Mouse (Mus musculus): Measurements from ENCODE around the gene St8sia1.

Gene St8sia1

DNA sequence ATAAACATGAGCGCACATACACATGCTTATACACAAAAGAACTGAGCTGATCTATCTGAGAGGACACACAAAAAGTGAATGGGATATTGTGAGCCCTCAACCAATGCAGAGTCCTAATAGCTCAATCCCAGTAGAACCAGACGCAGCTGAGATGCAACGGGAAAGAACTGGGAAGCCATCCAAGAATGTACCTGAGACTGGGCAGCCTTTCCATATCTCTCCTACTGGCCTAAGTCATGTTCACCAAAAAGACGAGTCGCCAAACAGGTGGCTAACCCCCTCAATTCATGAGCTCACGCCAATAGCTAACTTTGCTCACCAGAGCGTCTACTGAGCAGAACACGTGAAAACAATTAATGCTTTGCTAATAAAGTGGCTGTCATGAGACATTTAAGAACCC is 20.8 kb downstream of the St8sia1 start:
- peak; percentile 63 to 75 for DNase-seq

DNA sequence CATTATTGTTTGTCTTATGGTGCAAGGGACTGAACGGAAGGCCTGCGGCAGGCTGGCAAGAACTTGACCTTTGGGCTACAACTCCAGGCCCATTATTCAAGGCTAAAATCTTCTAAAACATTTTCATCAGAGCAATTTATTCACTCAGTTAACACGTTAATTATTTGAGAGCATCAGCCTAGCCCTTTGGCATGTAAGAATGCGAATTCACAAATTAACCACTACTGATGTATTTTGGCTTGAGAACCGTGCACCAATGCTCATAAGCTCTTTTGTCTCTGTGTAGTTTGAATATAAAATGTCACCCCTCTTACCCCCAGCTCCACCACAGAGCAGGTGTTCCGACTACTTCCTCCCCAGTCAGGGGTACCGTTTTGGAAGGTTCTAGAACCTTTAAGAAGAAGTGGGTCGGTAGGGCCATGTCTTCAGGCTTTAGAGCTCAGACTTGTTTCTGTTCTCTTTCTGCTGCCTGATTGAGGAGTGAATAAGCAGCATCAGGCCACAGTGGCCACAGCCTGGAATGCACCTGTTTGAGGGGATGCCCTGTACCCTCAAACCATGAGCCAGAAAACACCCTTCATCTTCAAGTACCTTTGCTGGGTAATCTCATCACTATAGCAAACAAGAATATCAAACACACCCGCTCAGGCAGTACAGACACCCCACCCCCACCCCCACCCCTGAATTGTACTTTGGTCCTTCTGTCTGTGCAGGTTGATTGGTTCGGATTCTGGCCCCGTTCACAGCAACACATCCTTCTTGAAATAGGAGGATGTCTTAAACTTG is 22.5 kb downstream of the St8sia1 start:
- DNase-seq: no peak

DNA sequence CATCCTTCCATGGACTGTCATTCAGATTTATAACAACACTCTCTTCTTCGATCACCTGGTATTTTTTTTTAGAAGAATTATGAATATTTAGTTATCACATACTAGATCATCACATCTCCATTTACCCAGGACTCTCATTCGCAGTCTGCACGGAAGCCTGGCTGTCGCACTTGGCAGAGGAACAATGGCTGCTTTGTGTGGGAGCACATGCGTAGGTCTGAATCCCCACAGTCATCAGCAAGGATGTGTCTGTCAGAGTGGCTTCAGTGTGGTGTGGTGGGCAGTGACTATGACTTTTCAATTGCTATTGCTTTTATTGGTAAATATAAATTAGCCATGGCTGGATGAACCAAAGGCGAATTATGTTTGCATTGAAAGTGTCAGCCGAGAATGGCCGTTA is 23.2 kb downstream of the St8sia1 start:
- DNase-seq: peak; percentile 54 to 68

DNA sequence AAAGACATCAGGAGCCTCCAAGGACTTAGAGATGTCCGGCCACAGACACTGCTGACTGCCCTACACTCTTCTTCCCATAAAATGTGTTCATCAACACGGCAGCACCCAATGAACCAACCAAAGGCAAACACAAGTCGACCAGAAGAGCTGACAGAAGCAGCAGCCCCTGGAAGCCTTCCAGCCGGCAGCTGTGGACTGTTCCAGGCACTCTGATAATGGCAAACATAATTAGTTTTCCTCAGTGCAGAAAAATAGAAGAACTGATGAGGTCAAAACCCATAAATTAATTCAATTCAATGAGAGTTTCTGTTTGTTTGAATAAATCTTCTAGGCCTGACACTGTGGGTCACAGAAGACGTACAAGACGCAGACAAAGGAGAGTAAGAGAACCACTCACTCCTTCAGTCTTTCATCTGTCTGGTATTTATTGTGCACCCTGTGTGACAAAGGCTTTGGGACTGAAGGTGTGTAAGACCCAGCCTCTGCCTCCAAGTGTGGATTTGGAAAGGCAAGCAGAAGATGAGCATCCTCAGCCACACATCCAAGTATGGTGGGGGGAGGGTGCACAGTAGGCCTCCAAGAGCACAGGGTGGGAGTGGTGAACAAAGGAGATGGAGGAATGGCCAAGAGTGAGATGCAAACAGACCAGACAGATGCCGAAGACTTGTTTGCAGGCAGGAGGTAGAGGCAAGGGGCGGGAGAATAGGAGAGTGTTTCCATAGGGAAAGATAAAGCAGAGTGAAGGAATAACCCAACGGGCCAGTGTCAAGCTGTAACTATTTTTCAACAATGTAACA is 25.5 kb downstream of the St8sia1 start:
- peak; percentile 69 to 78 for DNase-seq

DNA sequence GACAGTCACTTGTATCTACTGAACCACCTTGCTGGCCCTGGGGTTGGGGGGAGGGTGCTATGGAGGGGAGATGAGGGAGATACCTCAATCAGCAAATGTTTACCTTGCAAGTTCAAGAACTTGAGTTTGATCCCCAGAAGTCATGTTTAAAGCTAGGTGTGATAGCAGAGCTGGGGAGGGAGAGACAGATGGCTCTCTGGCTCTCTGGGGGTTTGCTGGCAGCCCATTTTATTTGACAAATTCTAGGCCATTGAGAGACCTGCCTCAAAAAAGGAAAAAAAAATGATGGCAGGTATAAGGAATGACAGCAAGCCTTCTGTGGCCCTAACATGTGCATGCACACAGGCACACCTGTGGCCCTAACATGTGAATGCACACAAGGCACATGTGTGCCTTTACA is 26.2 kb downstream of the St8sia1 start:
- DNase-seq: peak; percentile 42 to 61

DNA sequence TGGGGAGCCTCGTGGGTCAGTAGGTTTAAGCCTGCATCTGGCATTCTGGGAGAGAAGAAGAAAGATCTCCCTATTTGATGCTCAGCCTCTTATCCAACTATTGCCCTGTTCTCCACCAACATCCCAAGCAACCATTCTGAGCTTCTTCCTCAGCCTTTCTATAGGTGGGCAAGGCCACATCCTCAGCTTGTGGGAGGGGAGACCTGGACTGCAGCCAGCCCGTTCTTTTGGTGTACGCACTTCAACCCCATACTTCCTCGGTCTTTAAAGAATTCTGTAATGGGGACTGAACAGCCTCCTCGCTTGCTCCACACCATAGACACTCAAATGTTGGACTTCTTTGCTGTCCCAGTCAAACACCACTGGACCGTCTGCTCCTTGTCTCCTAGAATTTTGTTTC is 31.7 kb downstream of the St8sia1 start:
- no peak for DNase-seq

DNA sequence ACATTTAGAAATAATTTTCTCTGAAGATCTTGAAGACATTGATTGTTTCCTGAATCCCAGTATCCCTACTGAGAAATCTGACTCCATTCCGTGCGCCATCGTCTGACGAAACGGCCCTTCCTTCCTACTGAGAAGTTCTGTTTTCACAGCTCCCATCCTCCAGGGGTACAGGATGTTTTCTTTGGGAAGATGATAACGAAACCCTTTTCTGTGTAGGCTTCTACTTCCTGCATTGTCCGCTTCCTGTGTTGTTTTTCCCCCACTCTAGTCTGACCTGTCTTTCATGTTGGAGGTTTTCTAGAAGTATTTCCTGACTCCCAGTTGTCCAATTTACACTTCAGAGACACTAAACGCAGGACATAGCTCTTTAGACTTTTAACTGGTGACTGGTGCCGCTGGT is 32.1 kb downstream of the St8sia1 start:
- DNase-seq: no peak

DNA sequence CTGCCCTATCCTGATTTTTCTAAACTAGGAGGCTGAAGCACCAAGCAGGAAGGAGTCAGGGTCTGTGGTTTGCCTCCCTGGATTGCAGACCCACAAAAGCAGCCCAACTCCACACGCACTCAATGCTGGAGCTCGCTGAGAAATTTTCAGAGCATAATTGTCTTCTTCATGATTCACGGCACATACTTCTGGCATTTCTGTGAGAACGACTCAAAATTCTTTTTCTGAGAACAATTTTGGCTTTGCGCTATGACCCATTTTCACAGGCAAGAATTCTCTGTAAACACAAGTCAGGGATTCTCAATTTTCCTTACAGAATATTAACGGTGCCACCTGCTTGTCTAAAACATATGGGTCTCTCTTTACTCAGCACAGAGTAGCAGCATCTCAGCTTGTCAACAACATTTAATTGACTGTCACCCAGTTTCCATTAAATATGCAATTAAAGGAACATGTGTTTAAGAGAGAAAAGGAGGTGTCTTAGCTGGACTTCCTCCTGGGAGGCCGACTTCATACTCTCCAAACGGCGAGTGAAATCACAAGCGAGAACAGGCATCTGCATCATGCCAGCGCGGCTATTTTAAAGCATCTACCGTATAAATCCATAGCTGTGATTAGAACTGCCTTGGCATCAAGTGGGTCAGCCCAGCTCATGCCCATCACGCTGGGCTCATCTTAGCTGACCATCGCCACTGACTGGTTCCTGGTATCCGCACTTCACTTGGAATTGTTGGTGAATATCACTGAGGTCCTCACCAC is 35.5 kb downstream of the St8sia1 start:
- no peak for DNase-seq

DNA sequence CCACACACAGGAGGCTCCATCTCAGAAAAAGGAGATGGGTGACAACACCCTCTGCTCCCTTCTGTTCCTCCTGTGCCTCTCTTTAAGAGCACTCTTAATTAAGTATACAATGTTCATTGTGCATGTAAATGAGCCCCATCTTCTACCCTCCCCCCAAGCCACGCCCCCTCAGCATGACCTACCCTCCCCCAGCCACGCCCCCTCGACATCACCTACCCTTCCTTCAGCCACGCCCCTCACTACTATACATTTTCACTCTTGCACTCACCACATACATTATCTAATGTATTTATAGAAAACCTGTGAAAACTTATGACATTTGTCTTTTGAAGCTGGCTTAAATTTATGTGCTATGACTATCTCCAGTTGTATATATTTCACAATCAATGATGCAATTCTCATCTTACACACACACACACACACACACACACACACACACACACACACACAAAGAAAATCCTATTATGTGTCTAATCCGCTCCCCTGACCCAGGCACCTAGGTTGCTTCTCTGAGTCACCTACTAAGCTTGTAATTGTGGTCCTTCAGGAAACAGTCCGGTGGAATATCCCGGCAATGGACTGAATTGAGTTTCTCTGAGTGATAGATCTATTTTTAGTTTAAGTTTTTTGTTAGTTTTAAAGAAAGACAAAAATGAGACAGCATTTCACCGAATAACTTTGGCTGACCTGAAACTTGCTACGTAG is 37.2 kb downstream of the St8sia1 start:
- no peak for DNase-seq

DNA sequence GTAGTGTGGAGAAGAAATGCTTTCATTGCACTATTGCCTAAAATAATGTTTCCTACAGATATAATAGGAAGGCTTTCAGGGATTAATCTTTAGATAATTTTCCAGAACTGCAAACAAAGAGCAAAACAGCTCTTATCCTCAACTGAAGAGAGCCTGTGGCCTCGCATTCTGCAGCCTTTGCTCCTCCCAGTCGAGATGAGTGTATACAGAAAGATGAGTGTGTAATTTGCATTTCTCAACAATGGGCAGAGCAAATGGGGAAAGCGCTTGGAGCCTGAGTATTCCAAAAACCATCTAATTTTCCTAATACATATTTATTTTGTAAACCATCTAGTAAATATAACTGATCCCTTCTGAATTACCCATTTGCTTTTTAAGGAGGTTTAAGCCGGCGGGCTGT is 38.3 kb downstream of the St8sia1 start:
- DNase-seq: no peak

DNA sequence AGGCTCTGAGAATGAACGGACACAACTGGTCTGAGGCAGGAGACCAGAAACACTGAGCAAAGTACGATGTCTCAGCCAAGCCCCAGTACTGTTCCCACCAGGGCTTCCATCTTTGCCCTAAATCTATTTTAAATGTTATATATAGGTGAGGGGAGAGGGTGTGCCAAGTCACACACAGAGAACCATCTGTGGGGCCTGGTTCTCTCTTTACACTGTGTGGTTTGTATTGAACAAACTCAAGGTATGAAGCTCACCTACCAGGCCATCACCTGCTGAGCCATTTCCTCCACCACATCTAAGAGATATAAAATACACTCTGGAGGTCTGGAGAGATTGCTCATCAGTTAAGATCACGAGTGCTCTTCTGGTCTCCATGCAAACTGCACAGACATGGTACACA is 38.9 kb downstream of the St8sia1 start:
- peak in 1 of 2 experiments; percentile 61 for DNase-seq

DNA sequence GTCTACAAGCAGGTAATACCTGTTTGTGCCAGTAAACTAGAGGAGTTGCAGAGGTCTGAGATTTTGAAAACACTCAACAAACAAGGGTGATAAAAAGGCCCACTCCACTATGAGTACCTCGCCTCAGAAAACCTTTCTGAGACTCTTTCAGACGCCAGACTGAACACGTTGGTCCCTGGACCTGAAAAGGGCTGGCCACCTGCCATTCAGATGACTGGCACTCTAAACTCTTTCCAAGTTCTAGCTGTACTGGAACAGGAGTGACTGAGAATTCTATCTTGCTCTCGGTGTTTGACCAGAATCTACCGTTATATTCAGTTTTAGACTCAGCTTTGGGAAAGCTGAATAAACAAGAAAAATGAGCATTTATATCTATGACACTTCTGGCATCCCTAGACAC is 43.4 kb downstream of the St8sia1 start:
- peak; percentile 81 to 84 for DNase-seq

DNA sequence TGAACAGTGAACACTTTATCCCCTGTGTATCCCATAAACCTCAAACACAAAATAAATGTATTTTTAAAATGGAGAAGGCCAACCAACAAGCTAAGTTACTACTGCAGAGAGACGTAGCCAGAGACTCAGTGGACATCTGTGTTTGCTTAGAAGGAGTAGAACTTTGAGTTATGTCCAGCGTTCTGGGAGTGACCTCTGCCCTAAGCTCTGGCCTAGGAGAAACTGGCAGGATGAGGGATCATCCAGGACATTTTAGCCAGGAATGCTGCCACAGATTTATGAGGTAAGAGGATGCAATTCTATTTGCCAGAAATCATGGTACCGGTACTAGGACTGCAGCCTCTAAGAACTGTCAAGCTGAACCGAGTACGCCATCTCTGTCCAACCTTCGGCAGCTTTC is 45.6 kb downstream of the St8sia1 start:
- DNase-seq: no peak

DNA sequence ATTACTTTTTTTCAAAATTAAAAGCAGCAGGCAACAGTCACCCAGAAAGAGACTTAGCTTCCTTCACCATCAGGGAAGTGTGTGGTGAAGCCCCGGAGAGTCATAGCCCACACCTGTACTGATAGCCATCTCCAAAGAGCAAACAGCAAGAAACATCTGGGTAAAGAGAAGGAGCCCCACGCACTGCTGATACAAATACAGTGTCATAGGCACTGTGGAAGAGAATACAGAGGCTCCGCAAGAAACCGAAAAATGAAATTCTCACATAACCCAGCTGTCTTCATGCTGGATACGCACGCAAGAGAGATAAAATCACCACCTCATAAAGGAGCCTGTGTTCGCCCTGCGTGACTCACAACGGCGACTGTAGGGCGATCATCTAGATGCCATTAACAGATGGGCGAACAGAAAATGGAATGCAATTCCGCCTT is 46.8 kb downstream of the St8sia1 start:
- no peak for DNase-seq

DNA sequence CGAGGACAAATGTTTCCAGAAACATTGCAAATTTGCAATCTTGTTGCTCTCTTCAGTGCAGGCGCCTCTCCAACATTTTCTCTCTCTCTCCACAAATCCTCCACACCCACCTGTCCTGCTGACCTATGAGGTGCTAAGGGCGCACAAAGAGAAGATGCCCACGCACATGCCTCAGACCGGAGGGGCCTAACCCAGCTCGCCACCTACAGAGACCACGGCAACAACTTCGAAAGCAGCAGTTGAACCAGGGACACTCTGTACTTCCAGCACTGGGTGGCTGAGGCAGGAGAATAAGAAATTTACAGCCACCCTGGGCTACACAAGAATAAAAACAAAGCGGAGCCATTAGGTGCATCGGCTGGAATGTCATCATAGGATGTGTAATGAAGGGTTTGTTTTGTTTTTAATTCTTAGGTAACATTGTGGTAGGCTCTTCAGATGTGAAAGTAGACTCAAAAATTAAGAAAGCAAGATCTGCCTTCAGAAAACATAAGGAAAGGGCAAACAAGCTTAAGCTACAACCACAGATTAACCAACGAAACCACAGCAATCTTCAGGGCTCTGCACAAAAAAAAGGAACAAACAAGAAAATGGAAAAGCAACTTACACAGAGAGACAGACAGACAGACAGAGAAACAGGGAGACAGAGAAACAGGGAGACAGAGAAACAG is 47.8 kb downstream of the St8sia1 start:
- no peak for DNase-seq

DNA sequence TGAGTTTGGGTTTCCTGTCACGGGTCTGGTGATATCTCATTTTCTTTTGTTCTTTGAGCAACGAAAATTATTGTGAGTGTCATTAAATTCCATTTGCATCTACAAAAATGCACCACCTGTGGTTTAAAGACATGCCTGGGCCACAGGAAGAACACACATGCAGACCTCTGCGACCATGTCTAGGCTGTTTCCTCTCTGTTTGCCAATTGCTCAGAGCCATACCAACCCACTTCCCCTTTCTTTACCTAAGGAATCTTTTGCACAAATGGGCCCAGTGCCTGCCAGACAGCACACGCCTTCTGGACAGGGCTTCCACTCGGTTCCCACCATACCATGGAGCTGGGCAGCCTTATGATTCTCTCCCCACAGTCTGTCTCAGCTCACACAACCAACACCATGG is 48.8 kb downstream of the St8sia1 start:
- no peak for DNase-seq

DNA sequence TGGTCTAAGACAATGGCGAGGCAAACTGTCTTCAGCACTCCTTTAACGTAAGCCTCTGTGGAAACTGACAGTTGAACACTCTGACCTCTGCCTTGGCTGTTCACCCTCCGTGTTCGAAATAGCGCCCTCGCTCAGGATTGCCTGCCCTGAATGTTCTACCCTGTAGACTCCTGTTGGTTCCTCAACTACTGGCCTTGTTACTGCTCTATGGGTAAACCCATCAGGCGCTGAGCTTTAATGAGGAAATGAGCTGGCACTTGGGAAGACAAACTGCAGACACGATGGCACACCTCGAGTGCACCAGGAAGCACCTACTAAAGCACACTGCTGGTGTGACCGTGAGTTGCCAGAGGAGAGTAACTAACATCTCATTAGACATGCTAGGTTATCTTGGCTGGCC is 49.6 kb downstream of the St8sia1 start:
- no peak for DNase-seq

DNA sequence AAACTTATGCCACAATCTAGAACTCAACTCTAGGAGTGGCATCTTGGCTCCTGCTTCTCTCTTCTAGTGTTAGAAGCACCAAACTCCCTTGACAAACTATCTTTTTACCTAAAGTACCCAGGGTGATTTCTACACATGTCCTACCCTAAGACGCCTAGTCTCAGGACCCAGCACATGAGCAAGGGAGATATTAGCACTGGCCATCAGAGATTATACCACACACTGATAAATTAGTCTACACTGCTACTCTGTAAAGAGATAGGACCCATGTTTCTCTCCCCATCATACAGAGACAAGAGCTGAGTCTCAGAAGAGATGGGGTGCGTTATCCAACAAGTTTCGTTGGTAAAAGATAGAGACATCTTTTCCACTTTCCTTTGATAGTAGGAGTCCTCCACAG is 53.0 kb downstream of the St8sia1 start:
- no peak for DNase-seq

DNA sequence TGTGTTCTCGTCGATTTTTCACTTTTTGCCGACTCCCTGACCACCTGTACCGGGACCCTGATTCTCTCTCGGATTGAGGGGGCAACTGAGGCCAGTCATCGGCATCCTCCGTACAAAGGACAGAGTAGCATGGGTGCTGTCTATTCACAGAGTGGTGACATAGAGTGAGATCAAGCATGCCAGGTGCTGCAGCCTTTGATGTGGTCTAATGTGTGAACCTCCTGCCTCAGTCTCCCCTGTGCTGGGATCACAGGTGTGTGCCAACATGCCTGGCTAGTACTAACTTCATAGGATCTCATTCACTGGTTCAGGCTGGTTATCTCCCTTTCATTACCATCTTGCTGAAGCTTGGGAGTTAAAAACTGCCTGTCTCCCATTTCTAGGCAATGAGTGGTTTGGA is 53.5 kb downstream of the St8sia1 start:
- no peak for DNase-seq

DNA sequence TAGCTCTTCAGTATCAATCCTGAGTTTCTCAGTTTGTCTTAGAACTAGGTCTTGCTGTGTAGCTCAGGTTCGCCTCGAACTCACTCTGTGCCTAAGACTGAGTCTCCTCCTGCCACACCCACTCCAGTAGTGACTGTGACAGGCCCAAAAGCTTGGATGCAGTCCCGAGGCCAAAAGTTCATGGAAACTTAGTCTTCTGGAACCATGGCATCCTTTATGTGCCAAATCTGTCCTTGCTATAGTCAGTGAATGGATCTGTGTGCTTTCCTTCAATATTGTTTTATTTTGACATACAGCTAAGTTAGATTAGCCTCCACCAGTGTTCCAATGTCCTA is 54.5 kb downstream of the St8sia1 start:
- DNase-seq: no peak

DNA sequence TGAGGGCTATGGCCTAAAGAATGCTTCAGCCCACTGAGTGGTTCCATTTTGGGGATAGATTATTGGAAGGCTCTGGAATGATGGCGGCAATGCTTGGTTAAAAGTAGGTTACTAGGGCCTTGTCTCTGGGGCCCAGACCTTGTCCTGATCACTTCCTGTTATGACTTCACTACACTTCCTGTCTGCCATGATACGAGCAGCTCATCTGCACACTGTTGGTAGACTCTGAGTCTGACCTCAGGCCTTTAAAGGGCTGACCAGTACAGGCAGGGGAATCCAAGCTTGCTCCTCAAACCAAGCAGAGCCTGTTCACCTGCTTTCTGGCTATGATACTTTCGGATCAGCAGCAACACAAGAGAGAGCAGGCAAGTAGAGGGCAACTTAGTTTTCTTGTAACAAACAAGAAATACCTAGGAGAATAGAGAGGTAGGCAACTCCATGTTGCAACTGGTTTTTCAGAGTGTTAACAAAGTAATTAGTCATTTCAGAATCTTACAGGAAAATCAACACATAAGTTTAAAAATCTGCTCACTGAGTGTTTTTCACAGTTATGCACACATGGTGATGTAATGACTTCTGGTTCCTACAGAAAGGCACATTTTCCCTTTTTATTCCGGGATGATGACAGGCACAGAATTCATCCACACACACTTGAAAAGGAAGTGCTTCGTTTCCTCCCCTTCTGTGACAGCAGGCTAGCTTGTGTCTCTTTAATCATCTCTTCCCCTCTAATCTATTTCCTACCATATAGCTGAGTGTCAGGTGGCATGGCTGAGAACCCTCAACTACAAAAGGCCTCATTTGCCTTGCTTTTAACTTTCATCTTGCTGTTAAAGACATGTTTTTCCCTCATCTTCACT is 55.1 kb downstream of the St8sia1 start:
- no peak for DNase-seq

Data from cerebellum, postnatal 10 days (tissue).